Mouse (Mus musculus) megakaryocyte-erythroid progenitor cell, adult 5-6 weeks (primary cell): ENCODE measurements at regions not wholly inside any gene's neighbourhood (a gene's known extent, or its start where the extent isn't known, plus 50 kb on each side); places are given as distances from the start of the nearest gene placed in this dataset.
A peak's percentile ranks its signal among the peaks of the same experiment; 100 is the strongest.

Experiments used
- ATAC-seq: replicated peaks from 2 replicates; pipeline ENCODE4 v1.8.0; 2016; ENCODE audit warnings: mild to moderate bottlenecking, inconsistent platforms; ENCODE audit not compliant: severe bottlenecking, poor library complexity, low FRiP score, low TSS enrichment

DNA sequence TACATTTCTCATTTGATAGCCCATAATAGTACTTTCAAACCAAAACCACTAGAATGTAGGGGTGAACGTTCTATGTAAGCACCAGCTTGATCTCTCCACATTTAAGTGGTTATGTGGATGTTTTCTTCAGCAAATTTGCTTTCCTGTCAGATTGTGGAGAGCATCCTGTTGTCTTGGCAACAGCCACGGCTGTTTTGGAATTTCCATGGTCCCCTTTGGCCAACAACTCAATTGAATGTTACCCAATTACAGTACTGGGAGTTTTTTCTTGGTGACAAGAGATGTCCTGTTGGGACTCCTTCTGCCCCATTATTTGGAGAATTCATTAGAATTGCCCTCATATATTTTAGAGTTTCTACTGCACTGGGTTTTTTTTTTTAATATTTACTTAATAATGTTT is 503.2 kb downstream of the Ndufa4 start:
- no peak for ATAC-seq

DNA sequence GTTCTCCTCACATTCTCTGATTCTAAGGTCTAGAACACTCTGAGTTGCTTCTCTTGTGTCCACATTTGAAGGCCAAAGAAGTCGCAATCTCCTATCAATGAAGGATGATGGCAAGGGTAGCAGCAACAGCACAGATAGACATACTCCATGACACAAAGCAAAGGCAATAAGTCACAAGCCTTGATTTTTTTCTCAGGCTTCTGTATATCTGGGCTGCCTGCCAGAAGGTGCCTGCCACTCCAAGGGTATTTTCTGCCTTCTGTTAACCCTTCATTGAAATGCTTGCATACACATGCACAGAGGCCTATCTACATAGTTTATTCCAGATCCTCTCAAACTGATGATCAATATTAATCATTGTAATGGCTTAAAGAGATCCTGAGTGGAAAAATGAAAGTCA is 548.2 kb downstream of the Ndufa4 start:
- no peak for ATAC-seq

DNA sequence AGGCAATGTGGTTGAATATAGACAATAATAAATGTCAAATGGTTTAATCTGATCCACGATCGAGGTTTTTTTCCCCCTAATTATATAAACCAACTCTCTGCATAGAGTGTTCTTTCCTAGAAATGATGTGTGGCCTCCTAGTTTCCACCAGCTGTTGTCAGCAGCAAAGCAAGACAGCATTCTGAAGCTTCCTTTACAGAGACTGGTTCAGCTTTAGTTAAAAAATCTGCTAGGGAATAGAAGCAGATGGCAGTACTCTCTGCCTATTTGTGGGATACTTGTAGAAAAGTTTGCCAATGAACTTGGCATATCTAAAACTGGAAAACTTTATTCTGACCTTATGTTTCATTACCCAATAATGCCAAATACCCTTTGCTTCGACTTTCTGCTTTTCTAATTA is 553.7 kb downstream of the Ndufa4 start:
- ATAC-seq = no peak

DNA sequence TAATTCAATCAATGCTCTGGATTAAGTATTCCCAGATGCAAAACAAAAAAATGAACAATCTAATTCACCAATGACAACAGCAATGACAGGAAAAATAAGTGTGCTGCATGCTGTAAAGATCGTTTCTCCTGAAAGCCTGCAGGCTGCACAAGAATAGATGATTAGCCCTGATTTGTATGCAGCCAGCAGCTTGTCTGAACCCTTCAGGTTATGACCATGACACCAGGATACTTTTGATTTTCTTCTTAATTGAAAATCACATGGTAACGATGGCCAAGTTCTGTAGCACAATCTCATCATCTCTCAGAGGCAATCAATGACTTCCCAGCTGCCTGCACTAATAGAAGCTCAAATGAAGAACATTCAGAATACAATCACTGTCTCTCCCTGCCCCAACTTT is 573.2 kb downstream of the Ndufa4 start:
- no peak for ATAC-seq

DNA sequence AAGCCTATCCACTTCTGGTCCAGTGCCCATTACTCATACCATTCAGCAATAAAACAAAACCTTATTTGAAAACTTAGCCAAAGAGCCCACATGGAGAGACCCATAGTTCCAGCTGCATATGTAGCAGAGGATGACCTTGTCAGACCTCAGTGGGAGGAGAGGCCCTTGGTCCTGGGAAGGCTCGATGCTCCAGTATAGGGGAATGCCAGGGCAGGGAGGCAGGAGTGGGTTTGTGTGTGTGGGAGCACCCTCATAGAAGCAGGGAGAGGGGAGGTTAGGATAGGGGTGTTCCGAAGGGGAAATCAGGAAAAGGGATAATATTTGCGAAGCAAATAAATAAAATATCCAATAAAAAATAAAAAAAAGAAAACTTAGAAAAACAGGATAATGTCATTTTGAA is 593.6 kb downstream of the Ndufa4 start:
- no peak for ATAC-seq

DNA sequence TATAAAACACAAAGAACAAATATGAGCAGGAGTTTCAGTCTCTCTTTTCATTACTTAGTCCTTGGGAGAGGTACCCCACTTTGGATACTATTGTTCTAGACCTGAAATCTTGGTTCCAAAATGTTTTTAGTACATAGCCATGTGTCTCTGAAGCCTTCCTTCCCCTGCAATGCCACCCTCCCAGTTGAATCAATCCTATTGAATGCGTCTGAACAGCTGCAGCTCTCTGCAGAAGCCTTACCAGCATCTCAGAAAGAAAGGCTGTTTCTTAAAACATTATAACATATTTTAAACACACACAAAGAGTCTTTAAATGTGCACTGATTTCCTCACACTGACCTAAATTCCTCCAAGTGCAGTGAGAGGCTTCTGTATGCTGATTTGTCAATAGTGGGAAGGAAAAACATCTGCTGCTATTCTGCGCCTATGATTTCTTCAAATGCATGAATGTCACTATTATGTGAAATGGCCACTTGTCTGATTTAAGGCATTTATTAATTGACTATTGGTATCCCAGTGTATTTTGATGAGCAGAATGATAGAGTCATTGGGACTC is 601.2 kb downstream of the Ndufa4 start:
- ATAC-seq = no peak

DNA sequence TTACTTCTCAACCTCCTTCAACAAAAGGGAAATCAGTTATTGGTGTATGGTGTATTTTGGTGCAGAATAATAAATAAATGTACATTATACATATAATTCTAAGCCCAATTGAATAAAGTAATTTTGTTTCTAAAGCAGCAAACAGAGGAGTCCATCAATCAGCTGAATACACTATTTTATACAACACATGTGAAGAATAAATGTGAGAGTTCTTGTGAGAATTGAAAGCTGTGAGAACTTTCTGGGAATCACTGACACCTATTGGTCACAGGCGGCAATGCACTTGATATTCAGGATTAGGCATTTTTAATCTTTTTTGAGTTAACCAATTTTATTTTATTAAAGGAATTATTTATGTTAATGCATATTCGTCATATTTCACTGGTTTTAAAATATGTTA is 623.3 kb downstream of the Ndufa4 start:
- 0 out of 2 replicates have a peak, but pooled peaks have one; percentile 70 for ATAC-seq

DNA sequence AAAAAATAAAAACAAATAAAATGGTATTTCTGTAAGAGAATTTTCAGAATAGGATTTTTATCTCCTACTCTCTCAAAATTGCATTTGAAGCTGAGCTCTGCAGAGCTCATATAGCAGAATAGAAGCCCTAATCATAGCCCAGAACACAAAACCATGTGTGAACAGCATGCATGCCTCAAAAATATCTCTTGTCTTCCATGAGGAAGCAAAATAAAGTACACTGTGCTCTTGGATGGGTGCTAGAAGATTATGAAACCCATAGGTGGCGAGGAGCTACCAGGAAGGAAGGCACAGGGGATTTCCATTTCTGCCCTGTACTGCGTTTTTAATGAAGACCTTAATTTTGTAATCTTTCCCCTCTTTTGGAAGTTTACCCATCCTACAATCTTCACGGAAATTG is 632.1 kb downstream of the Ndufa4 start:
- no peak for ATAC-seq
